Mouse (Mus musculus): ENCODE data around the gene Kin. TPM values are rescaled to one million over a fixed set of nuclear protein-coding genes. Genes with fewer than 3 reads are reported as not detected.
A peak's percentile ranks its signal among the peaks of the same experiment; 100 is the strongest.

Kin gene
- polyA plus RNA-seq, 1 experiment from 2014 or later, result 28.3 TPM

GRCm38 (mm10) chr2:10127471-10127870 lies 47.1 kb downstream of the Kin start:
- no peak for DNase-seq (ENCODE audit: low spot score)
- no peak overlapping the region for H3K4me3 ChIP-seq (replicated peaks; ENCODE audit: low read depth, low read length)
- H3K4me2 ChIP-seq (ENCODE audit: low read length), result no peak overlapping the region
- no peak for ATAC-seq (replicated peaks; ENCODE audit: low FRiP score, low read depth)
- H3K9me3 ChIP-seq (replicated peaks; ENCODE audit: low read length), result no peaks in the 10 kb centered on the region
- no peaks in the 10 kb centered on the region for H3K36me3 ChIP-seq (ENCODE audit: insufficient read depth, low read length)
- WGBS, result 92% methylated on average over 5 of the region's 5 CpGs
- H3K9ac ChIP-seq (ENCODE audit: low read depth, low read length), result no peak overlapping the region
- no peak overlapping the region for H3K27ac ChIP-seq
- no peaks in the 10 kb centered on the region for H3K4me1 ChIP-seq (replicated peaks; ENCODE audit: insufficient read depth, low read length)
- TF ChIP-seq CTCF (IDR thresholded peaks at IDR 0.05; ENCODE audit: low read depth), result no peak
- H3K27me3 ChIP-seq (ENCODE audit: insufficient read depth, low read length), result no peaks in the 10 kb centered on the region

- Histone ChIP-seq H3K4me1 (replicated peaks; ENCODE audit: insufficient read depth, low read length) (no peaks in the 10 kb centered on the region), H3K27ac (no peak overlapping the region), H3K4me3 (replicated peaks; ENCODE audit: low read depth, low read length) (no peak overlapping the region), H3K9me3 (replicated peaks; ENCODE audit: low read length) (no peaks in the 10 kb centered on the region), H3K9ac (ENCODE audit: low read depth, low read length) (no peak overlapping the region), H3K36me3 (ENCODE audit: insufficient read depth, low read length) (no peaks in the 10 kb centered on the region), H3K4me2 (ENCODE audit: low read length) (no peak overlapping the region), H3K27me3 (ENCODE audit: insufficient read depth, low read length) (no peaks in the 10 kb centered on the region)
- WGBS, result 89% methylated on average over 4 of the region's 4 CpGs
- DNase-seq (ENCODE audit: low spot score), result no peak
- TF ChIP-seq CTCF (IDR thresholded peaks at IDR 0.05; ENCODE audit: low read depth), result no peak
- no peak for ATAC-seq (replicated peaks; ENCODE audit: low FRiP score, low read depth)
Measured at GRCm38 (mm10) chr2:10128571-10128970, 48.2 kb downstream of the Kin start.

- H3K27ac ChIP-seq, result 0 out of 2 replicates have a peak overlapping the region, but pooled peaks have one; percentile 20
- 19% methylated on average over 8 of the region's 8 CpGs for WGBS
- H3K9me3 ChIP-seq (replicated peaks; ENCODE audit: low read length), result no peaks in the 10 kb centered on the region
- no peaks in the 10 kb centered on the region for H3K27me3 ChIP-seq (ENCODE audit: insufficient read depth, low read length)
- H3K4me2 ChIP-seq (ENCODE audit: low read length), result no peak overlapping the region
- DNase-seq (ENCODE audit: low spot score) (peak; percentile 63), ATAC-seq (replicated peaks; ENCODE audit: low FRiP score, low read depth) (no peak)
- H3K9ac ChIP-seq (ENCODE audit: low read depth, low read length), result no peak overlapping the region
- no peaks in the 10 kb centered on the region for H3K4me1 ChIP-seq (replicated peaks; ENCODE audit: insufficient read depth, low read length)
- no peak overlapping the region for H3K4me3 ChIP-seq (replicated peaks; ENCODE audit: low read depth, low read length)
- no peak for TF ChIP-seq CTCF (IDR thresholded peaks at IDR 0.05; ENCODE audit: low read depth)
- no peaks in the 10 kb centered on the region for H3K36me3 ChIP-seq (ENCODE audit: insufficient read depth, low read length)
Measured at GRCm38 (mm10) chr2:10130341-10130990, 50.1 kb downstream of the Kin start.

- H3K9ac ChIP-seq (ENCODE audit: low read depth, low read length), result no peak within 1 kb of the TSS
- no peaks in the 10 kb centered on the region for H3K9me3 ChIP-seq (replicated peaks; ENCODE audit: low read length)
- ATAC-seq (replicated peaks; ENCODE audit: low FRiP score, low read depth) (no peak), DNase-seq (ENCODE audit: low spot score) (no peak)
- H3K27ac ChIP-seq, result 0 out of 2 replicates have a peak within 1 kb of the TSS, but pooled peaks have one; percentile 20
- 94% methylated on average over 4 of the region's 4 CpGs for WGBS
- no peaks in the 10 kb centered on the region for H3K36me3 ChIP-seq (ENCODE audit: insufficient read depth, low read length)
- H3K4me1 ChIP-seq (replicated peaks; ENCODE audit: insufficient read depth, low read length), result no peaks in the 10 kb centered on the region
- H3K4me2 ChIP-seq (ENCODE audit: low read length), result no peak within 1 kb of the TSS
- no peak for TF ChIP-seq CTCF (IDR thresholded peaks at IDR 0.05; ENCODE audit: low read depth)
- H3K4me3 ChIP-seq (replicated peaks; ENCODE audit: low read depth, low read length), result no peak within 1 kb of the TSS
- no peaks in the 10 kb centered on the region for H3K27me3 ChIP-seq (ENCODE audit: insufficient read depth, low read length)
Measured at GRCm38 (mm10) chr2:10131296-10131695, 50.9 kb downstream of the Kin start, which contains the start of gene Itih2. Gene Itih2 (minus strand): TSS chr2:10131396.

- Histone ChIP-seq H3K4me2 (ENCODE audit: low read length) (no peak overlapping the region), H3K27ac (no peak overlapping the region), H3K4me1 (replicated peaks; ENCODE audit: insufficient read depth, low read length) (no peaks in the 10 kb centered on the region), H3K9me3 (replicated peaks; ENCODE audit: low read length) (no peaks in the 10 kb centered on the region), H3K4me3 (replicated peaks; ENCODE audit: low read depth, low read length) (no peak overlapping the region), H3K36me3 (ENCODE audit: insufficient read depth, low read length) (no peaks in the 10 kb centered on the region), H3K9ac (ENCODE audit: low read depth, low read length) (no peak overlapping the region), H3K27me3 (ENCODE audit: insufficient read depth, low read length) (no peaks in the 10 kb centered on the region)
- DNase-seq (ENCODE audit: low spot score), result no peak
- 97% methylated on average over 1 of the region's 1 CpGs for WGBS
- no peak for TF ChIP-seq CTCF (IDR thresholded peaks at IDR 0.05; ENCODE audit: low read depth)
- no peak for ATAC-seq (replicated peaks; ENCODE audit: low FRiP score, low read depth)
Measured at GRCm38 (mm10) chr2:10132128-10132527, 51.7 kb downstream of the Kin start.

GRCm38 (mm10) chr2:10133941-10134340 lies 53.5 kb downstream of the Kin start:
- H3K27me3 ChIP-seq (ENCODE audit: insufficient read depth, low read length), result no peaks in the 10 kb centered on the region
- no peaks in the 10 kb centered on the region for H3K36me3 ChIP-seq (ENCODE audit: insufficient read depth, low read length)
- no peaks in the 10 kb centered on the region for H3K4me1 ChIP-seq (replicated peaks; ENCODE audit: insufficient read depth, low read length)
- ATAC-seq (replicated peaks; ENCODE audit: low FRiP score, low read depth), result no peak
- H3K9ac ChIP-seq (ENCODE audit: low read depth, low read length), result no peak overlapping the region
- no peaks in the 10 kb centered on the region for H3K9me3 ChIP-seq (replicated peaks; ENCODE audit: low read length)
- no peak overlapping the region for H3K27ac ChIP-seq
- 51% methylated on average over 6 of the region's 6 CpGs for WGBS
- H3K4me2 ChIP-seq (ENCODE audit: low read length), result no peak overlapping the region
- DNase-seq (ENCODE audit: low spot score), result no peak
- H3K4me3 ChIP-seq (replicated peaks; ENCODE audit: low read depth, low read length), result no peak overlapping the region
- TF ChIP-seq CTCF (IDR thresholded peaks at IDR 0.05; ENCODE audit: low read depth), result no peak

GRCm38 (mm10) chr2:10137320-10137719 lies 56.9 kb downstream of the Kin start:
- no peak for DNase-seq (ENCODE audit: low spot score)
- Histone ChIP-seq H3K36me3 (ENCODE audit: insufficient read depth, low read length) (no peaks in the 10 kb centered on the region), H3K9me3 (replicated peaks; ENCODE audit: low read length) (no peaks in the 10 kb centered on the region), H3K4me3 (replicated peaks; ENCODE audit: low read depth, low read length) (no peak overlapping the region), H3K27ac (no peak overlapping the region), H3K27me3 (ENCODE audit: insufficient read depth, low read length) (no peaks in the 10 kb centered on the region), H3K4me1 (replicated peaks; ENCODE audit: insufficient read depth, low read length) (no peaks in the 10 kb centered on the region), H3K9ac (ENCODE audit: low read depth, low read length) (no peak overlapping the region), H3K4me2 (ENCODE audit: low read length) (no peak overlapping the region)
- ATAC-seq (replicated peaks; ENCODE audit: low FRiP score, low read depth), result no peak
- no peak for TF ChIP-seq CTCF (IDR thresholded peaks at IDR 0.05; ENCODE audit: low read depth)
- 83% methylated on average over 2 of the region's 2 CpGs for WGBS
